Mouse (Mus musculus): ENCODE data around the gene Nek1.
A peak's percentile ranks its signal among the peaks of the same experiment; 100 is the strongest.
"Not testable (repeated sequence)": the region's sequence is repeated elsewhere in the genome, so short reads cannot be mapped to it uniquely, and the experiment has no call there.

Gene Nek1

DNA sequence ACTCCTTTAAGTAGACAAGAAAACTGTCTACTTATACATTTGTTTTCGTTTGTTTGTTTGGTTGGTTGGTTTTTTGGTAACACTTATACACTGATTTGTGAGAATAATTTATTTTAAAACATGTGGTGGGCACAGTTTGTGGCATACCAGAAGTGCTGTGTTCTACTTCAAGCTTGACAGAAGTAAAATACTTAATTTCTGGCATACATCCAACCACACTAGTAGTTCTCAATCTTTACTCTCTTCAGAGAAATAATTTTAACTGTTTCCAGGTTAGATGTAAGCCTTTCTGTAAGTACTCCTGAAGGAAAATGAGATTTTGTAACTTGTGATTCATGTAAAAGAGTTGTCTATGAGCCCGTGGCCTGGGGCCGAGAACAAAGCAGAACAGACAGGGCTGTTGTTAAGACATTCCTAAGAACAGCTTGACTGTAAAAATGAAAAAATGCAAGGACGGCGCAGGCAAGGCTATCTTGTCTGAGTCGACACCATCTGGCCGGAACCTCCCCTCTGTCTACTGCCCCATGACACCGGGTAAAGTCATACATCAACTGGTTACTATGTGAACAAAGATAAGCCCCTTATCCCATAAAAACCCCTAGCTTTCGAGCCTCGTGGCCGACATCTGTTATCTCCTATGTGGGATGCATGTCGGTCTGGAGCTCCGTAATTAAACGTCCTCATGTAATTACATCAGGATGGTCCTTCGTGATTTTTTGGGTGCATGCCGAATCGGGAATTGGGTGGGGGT lies 8.6 kb upstream of the Nek1 start:
- not testable (repeated sequence) for DNase-seq (ENCODE audit: low spot score)

GRCm38 (mm10) chr8:60992561-60992909 lies 460 bp upstream of the Nek1 start:
- DNase-seq (ENCODE audit: low spot score), result peak; percentile 73

GRCm38 (mm10) chr8:60993639-60993986 lies 618 bp downstream of the Nek1 start:
- no peak for DNase-seq (ENCODE audit: low spot score)

DNA sequence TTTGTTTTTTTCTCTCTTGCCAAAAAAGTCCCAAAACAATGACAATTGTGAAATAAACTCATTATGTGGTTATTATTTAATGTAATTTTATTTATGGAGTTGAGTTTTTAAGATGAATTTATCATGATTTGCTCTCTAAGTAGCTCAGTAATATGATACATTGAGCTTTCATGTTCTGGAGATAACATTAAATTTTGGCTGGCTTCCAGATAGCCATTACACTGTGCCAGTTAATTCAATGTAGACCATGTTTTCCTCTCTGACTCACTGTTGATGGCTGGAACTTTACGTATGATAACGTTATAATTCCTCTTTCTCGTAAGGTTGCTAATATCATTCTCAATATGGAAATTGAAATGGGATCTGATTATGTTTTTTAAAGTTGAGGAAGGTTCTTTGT lies 3.5 kb downstream of the Nek1 start:
- DNase-seq (ENCODE audit: low spot score), result no peak

DNA sequence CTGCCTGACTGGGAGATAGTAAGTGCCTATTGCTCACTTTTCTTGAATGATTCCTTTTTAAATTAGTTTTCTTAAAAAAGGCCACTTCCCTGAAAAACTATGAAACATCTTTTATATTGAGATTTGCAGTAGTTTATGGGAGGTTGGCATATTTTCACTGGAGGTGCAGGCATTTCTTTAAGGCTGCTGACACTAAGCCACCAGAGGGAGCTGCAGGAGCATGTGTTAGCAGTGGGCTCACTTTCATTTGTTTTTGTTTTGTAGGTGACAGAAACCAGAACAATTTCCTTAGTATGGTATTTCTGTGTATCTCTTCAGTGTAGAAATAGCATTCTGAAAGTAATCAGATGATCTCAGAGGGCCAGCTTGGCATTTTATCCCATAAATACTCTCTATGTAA lies 49.0 kb downstream of the Nek1 start:
- DNase-seq (ENCODE audit: low spot score), result no peak

DNA sequence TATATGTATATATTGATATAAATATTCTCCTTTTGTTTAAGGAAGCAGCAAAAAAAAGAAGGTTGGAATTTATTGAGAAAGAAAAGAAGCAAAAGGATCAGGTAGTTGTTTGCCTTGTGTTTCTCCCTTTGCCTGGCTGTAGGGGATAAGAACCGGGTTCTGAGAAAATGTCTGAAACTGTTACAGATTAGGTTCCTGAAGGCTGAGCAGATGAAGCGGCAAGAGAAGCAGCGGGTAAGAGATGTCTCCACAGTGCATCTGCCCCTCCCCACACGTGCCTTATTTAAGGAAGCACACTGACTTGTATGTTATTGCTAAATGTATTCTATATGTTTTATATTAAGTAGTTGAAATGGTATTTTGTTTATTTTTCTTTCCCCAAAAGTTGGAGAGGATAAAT lies 50.9 kb downstream of the Nek1 start:
- no peak for DNase-seq (ENCODE audit: low spot score)

- DNase-seq (ENCODE audit: low spot score), result no peak
These were observed 53.8 kb downstream of the Nek1 start for GRCm38 (mm10) chr8:61046816-61047215.

DNA sequence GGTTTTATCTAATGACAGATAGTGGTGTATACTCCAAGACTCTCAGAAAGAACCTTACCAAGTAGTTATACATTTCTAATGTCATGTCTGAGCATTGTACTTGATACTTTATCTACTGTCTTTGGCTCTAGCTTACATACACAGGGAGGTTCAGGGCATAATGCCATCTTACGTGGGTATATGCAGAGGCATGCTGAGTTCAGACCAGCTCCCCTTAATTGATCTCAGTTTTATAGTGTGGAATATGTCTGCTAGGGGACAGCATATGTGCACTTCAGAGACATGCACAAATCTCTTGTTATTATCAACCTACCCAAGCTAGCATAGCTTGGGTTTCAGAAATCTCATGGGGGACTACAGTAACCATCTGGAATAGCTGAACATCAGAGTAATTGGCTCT lies 60.0 kb downstream of the Nek1 start:
- DNase-seq (ENCODE audit: low spot score), result no peak

- DNase-seq (ENCODE audit: low spot score), result no peak
These were observed 61.3 kb downstream of the Nek1 start for GRCm38 (mm10) chr8:61054313-61054712.

- DNase-seq (ENCODE audit: low spot score), result no peak
These were observed 64.0 kb downstream of the Nek1 start for GRCm38 (mm10) chr8:61056997-61057396.

- no peak for DNase-seq (ENCODE audit: low spot score)
These were observed 66.1 kb downstream of the Nek1 start for GRCm38 (mm10) chr8:61059143-61059542.

DNA sequence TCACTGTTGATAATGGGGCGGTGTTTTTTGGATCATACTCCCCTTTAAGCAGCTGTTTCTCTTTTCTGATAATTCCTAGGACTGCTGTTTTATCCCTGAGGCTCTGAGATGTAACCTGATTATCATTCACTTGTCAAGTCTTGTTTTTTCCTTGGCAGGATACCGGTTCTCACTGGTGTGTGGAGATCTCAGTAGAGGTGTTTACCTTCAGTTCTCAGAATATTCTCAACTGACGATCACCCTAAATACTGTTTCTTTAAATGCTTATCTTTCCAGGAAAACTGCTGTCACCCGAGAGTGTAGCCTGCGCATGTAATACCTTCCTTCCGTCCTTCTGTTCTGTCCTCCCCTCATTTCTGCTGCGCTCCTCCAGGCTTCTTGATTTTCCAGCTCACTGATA lies 67.4 kb downstream of the Nek1 start:
- DNase-seq (ENCODE audit: low spot score), result no peak

DNA sequence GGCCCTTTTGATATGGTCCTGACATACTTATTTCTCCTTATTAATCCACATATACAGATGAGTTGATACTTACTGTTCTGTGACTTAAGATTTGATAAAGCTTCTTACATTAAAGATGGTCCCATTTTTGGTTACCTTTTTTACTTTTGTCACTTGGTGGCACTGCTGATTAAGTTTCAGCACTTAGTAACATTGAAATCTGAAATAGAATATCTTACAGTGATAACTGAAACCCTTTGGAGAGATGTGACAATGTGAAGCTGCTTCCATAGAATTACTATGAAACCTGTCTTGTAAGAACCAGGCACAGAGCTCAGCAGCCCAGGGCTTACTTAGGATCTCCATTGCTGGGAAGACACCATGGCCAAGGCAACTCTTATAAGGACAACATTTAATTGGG lies 82.1 kb downstream of the Nek1 start:
- DNase-seq (ENCODE audit: low spot score), result no peak

GRCm38 (mm10) chr8:61110496-61110895 lies 117.5 kb downstream of the Nek1 start:
- DNase-seq (ENCODE audit: low spot score), result no peak

- no peak for DNase-seq (ENCODE audit: low spot score)
These were observed 118.9 kb downstream of the Nek1 start for GRCm38 (mm10) chr8:61111940-61112339.

- DNase-seq (ENCODE audit: low spot score), result no peak
These were observed 128.6 kb downstream of the Nek1 start for GRCm38 (mm10) chr8:61121631-61122030.

- DNase-seq (ENCODE audit: low spot score), result no peak
These were observed 134.4 kb downstream of the Nek1 start for GRCm38 (mm10) chr8:61127299-61127861.

- DNase-seq (ENCODE audit: low spot score), result no peak
These were observed 139.7 kb downstream of the Nek1 start for GRCm38 (mm10) chr8:61132561-61133134.

DNA sequence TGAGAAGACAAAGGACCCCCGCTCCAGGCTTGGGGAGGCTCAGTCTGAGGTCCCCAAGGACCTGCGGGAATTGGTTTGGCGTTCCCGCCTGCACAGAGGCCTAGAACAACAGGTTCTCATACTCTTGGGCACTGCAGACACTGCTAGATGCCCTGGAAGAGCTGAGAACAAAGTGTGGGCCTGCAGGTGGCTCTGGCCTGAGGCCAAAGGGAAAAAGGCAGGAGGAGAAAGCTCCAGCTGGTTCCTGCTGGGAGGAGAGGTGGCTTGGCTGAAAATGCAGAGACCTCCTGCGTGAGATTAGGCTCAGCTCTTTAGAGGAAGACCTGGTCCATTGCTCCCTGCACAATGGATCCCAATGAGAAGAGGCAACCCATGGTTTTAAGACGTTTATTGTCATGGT lies 148.9 kb downstream of the Nek1 start:
- no peak for DNase-seq (ENCODE audit: low spot score)

DNA sequence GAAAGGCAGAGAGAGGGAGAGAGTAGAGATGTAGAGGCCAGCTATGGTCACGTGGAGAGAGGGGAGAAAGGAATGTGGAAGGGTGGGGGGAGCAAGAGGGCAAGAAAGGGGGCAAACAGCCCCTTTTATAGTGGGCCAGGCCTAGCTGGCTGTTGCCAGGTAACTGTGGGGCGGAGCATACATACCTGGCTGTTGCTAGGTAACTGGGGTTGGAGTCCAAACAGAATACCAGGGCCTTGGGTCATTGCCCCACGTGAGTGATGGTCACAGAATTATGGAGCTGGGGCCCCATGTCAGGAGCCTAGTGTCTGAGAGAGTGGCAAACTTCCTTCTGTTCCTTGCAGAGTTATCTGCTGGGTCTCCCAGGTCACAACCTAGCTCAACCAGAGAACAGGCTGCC lies 149.3 kb downstream of the Nek1 start:
- DNase-seq (ENCODE audit: low spot score), result no peak

- no peak for DNase-seq (ENCODE audit: low spot score)
These were observed 149.8 kb downstream of the Nek1 start for GRCm38 (mm10) chr8:61142845-61143244.

- no peak for DNase-seq (ENCODE audit: low spot score)
These were observed 155.7 kb downstream of the Nek1 start for GRCm38 (mm10) chr8:61148728-61149127.

GRCm38 (mm10) chr8:61150596-61150995 lies 157.6 kb downstream of the Nek1 start:
- DNase-seq (ENCODE audit: low spot score), result no peak

DNA sequence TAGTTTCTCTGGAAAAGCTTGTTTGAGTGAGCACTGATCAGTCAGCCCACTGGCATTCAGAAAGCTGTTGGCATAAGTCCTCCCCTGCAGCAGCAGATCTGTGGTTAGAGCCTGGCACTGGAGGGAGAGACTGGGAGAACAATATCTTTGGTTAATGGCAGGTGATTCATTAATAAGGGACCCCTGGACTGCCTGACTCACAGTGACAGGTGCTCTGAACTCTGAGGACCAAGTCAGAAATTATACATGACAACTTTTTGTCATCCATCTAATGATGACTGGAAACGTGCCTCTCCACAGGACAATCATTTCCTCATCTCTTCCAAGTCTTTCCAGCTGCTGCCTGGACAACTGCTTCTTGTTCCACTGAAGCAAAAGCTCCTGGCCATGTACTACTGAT lies 163.4 kb downstream of the Nek1 start:
- DNase-seq (ENCODE audit: low spot score), result no peak
